Mouse (Mus musculus): ENCODE results near the gene Pex11g. TPM values are rescaled to one million over a fixed set of nuclear protein-coding genes. Genes with fewer than 3 reads are reported as not detected.

Gene Pex11g
- polyA plus RNA-seq, 1 experiment from 2014 or later, result 10.7 TPM

- Histone ChIP-seq H3K4me2 (no peak overlapping the region), H3K27ac (peak overlapping the region; percentile 69; the same call in 1 of the 2 replicates), H3K4me3 (replicated peaks) (no peak overlapping the region), H3K27me3 (replicated peaks) (no peaks in the 10 kb centered on the region), H3K9me3 (no peaks in the 10 kb centered on the region), H3K36me3 (no peaks in the 10 kb centered on the region), H3K4me1 (peaks cover 7% of the 10 kb centered on the region; the same call in 1 of the 2 replicates), H3K9ac (no peak overlapping the region)
- 74% methylated on average over 2 of the region's 2 CpGs for WGBS
- ATAC-seq (ENCODE audit: insufficient read depth, low FRiP score, low read depth), result no peak
Measured at GRCm38 (mm10) chr8:3411085-3411484, 56.4 kb downstream of the Pex11g start.

- Histone ChIP-seq H3K9me3 (no peaks in the 10 kb centered on the region), H3K9ac (no peak overlapping the region), H3K4me2 (no peak overlapping the region), H3K36me3 (no peaks in the 10 kb centered on the region), H3K4me3 (replicated peaks) (no peak overlapping the region), H3K27ac (no peak overlapping the region), H3K27me3 (replicated peaks) (no peaks in the 10 kb centered on the region), H3K4me1 (peaks cover 5% of the 10 kb centered on the region; the same call in 1 of the 2 replicates)
- WGBS, result 82% methylated on average over 3 of the region's 3 CpGs
- no peak for ATAC-seq (ENCODE audit: insufficient read depth, low FRiP score, low read depth)
Measured at GRCm38 (mm10) chr8:3407417-3407816, 60.1 kb downstream of the Pex11g start.

Other genes starting within 250 kb of the Pex11g start
- 37.9 and 40.2 TPM in 2 replicates for gene Insr, start 188.1 kb downstream of the Pex11g start, polyA plus RNA-seq (2015; fragmentation: Nextera tagmentation; extraction: Ambion mirVana)
- gene A430078G23Rik, start 114.3 kb downstream of the Pex11g start, polyA plus RNA-seq (2015; fragmentation: Nextera tagmentation; extraction: Ambion mirVana), result 0.71 and 0.79 TPM in 2 replicates
- 9.0 and 10.2 TPM in 2 replicates for gene Arhgef18, start 74.7 kb downstream of the Pex11g start, polyA plus RNA-seq (2015; fragmentation: Nextera tagmentation; extraction: Ambion mirVana)
- gene Tex45, start 3.2 kb upstream of the Pex11g start, polyA plus RNA-seq (2015; fragmentation: Nextera tagmentation; extraction: Ambion mirVana), result not detected in 2 replicates
- 34.5 and 38.6 TPM in 2 replicates for gene Zfp358, start 25.5 kb upstream of the Pex11g start, polyA plus RNA-seq (2015; fragmentation: Nextera tagmentation; extraction: Ambion mirVana)
- gene Mcoln1, start 32.8 kb upstream of the Pex11g start, polyA plus RNA-seq (2015; fragmentation: Nextera tagmentation; extraction: Ambion mirVana), result 47.7 and 48.5 TPM in 2 replicates
- gene Pnpla6, start 47.7 kb upstream of the Pex11g start, polyA plus RNA-seq (2015; fragmentation: Nextera tagmentation; extraction: Ambion mirVana), result 27.9 and 35.5 TPM in 2 replicates
- 1.8 and 2.7 TPM in 2 replicates for gene C330021F23Rik, start 100.3 kb upstream of the Pex11g start, polyA plus RNA-seq (2015; fragmentation: Nextera tagmentation; extraction: Ambion mirVana)
- 16.7 and 17.2 TPM in 2 replicates for gene Camsap3, start 119.6 kb upstream of the Pex11g start, polyA plus RNA-seq (2015; fragmentation: Nextera tagmentation; extraction: Ambion mirVana)
- gene Xab2, start 153.6 kb upstream of the Pex11g start, polyA plus RNA-seq (2015; fragmentation: Nextera tagmentation; extraction: Ambion mirVana), result 48.9 and 49.2 TPM in 2 replicates
- gene Pet100, start 153.9 kb upstream of the Pex11g start, polyA plus RNA-seq (2015; fragmentation: Nextera tagmentation; extraction: Ambion mirVana), result 85.1 and 98.6 TPM in 2 replicates
- gene Pcp2, start 157.9 kb upstream of the Pex11g start, polyA plus RNA-seq (2015; fragmentation: Nextera tagmentation; extraction: Ambion mirVana), result 0.17 TPM in 1 of 2 replicates, not detected in the other
- 105 and 118 TPM in 2 replicates for gene Stxbp2, start 163.3 kb upstream of the Pex11g start, polyA plus RNA-seq (2015; fragmentation: Nextera tagmentation; extraction: Ambion mirVana)
- gene Retn, start 188.1 kb upstream of the Pex11g start, polyA plus RNA-seq (2015; fragmentation: Nextera tagmentation; extraction: Ambion mirVana), result 0.15 TPM in 1 of 2 replicates, not detected in the other
- 2.9 and 3.2 TPM in 2 replicates for gene Mcemp1, start 198.1 kb upstream of the Pex11g start, polyA plus RNA-seq (2015; fragmentation: Nextera tagmentation; extraction: Ambion mirVana)
- gene Fcor, start 204.7 kb upstream of the Pex11g start, polyA plus RNA-seq (2015; fragmentation: Nextera tagmentation; extraction: Ambion mirVana), result 10.3 and 11.3 TPM in 2 replicates
- 35.0 and 36.3 TPM in 2 replicates for gene Trappc5, start 208.6 kb upstream of the Pex11g start, polyA plus RNA-seq (2015; fragmentation: Nextera tagmentation; extraction: Ambion mirVana)
- 0.17 and 0.22 TPM in 2 replicates for gene Fcer2a, start 226.5 kb upstream of the Pex11g start, polyA plus RNA-seq (2015; fragmentation: Nextera tagmentation; extraction: Ambion mirVana)

Measured in stomach, embryonic 15.5 days (tissue).